Mouse (Mus musculus) kidney, embryonic 14.5 days (tissue): ENCODE results near the gene Mup3. TPM values are rescaled to one million over a fixed set of nuclear protein-coding genes. Genes with fewer than 3 reads are reported as not detected.
"Not testable (repeated sequence)": the region's sequence is repeated elsewhere in the genome, so short reads cannot be mapped to it uniquely, and the experiment has no call there.

Source experiments
- ATAC-seq: fragments of 200-750 bp; cut with Nextera tagmentation; 2 replicates; pipeline ENCODE4 v1.8.0; 2017; ENCODE audit warnings: moderate number of reproducible peaks, mild to moderate bottlenecking, moderate TSS enrichment, moderate library complexity; ENCODE audit not compliant: low FRiP score, low TSS enrichment
- H3K27ac ChIP-seq: fragments of 300-500 bp; sonication (generic); 2 replicates; pipeline ENCODE4 v1.5.1; 2014; ENCODE audit warnings: low read depth, mild to moderate bottlenecking, low read length, moderate library complexity, mixed read lengths
- H3K27me3 ChIP-seq: fragments of 300-500 bp; sonication (generic); 2 replicates; pipeline ENCODE4 v1.6.1; 2014; ENCODE audit warnings: mild to moderate bottlenecking, low read length; ENCODE audit not compliant: control insufficient read depth, insufficient read depth
- H3K36me3 ChIP-seq: fragments of 300-500 bp; sonication (generic); 2 replicates; pipeline ENCODE4 v1.6.1; 2014; ENCODE audit warnings: low read length, mixed read lengths; ENCODE audit not compliant: control insufficient read depth, insufficient read depth
- H3K4me1 ChIP-seq: fragments of 300-500 bp; sonication (generic); 2 replicates; pipeline ENCODE4 v1.6.1; 2014; ENCODE audit warnings: low read length, mixed read lengths; ENCODE audit not compliant: control insufficient read depth, insufficient read depth
- H3K4me2 ChIP-seq: fragments of 300-500 bp; sonication (generic); replicated peaks from 2 replicates; pipeline ENCODE4 v1.6.1; 2014; ENCODE audit warnings: low read depth, mild to moderate bottlenecking, low read length
- H3K4me3 ChIP-seq: fragments of 300-500 bp; sonication (generic); 2 replicates; pipeline ENCODE4 v1.5.1; 2014; ENCODE audit warnings: mild to moderate bottlenecking, low read length
- H3K9ac ChIP-seq: fragments of 300-500 bp; sonication (generic); 2 replicates; pipeline ENCODE4 v1.6.1; 2014; ENCODE audit warnings: low read depth, mild to moderate bottlenecking, low read length, moderate library complexity
- H3K9me3 ChIP-seq: fragments of 300-500 bp; sonication (generic); 2 replicates; pipeline ENCODE4 v1.6.1; 2016; ENCODE audit warnings: low read length; ENCODE audit not compliant: control insufficient read depth
- WGBS: fragments of 180-500 bp; shearing (Covaris S2); extraction: QIAGEN DNeasy Blood & Tissue Kit; methylation state at CpG from one replicate; pipeline ENCODE4 v1.1.7; 2014; 5-methylcytosine and 5-hydroxymethylcytosine counted together
- polyA plus RNA-seq: library from polyadenylated mRNA; unstranded; fragments of >200 nt; fragmentation: Nextera tagmentation; extraction: Ambion mirVana; gene quantifications from 2 replicates; pipeline ENCODE4 v1.2.1, GENCODE M21; 2014

Gene Mup3
- not detected in 2 replicates for polyA plus RNA-seq

DNA sequence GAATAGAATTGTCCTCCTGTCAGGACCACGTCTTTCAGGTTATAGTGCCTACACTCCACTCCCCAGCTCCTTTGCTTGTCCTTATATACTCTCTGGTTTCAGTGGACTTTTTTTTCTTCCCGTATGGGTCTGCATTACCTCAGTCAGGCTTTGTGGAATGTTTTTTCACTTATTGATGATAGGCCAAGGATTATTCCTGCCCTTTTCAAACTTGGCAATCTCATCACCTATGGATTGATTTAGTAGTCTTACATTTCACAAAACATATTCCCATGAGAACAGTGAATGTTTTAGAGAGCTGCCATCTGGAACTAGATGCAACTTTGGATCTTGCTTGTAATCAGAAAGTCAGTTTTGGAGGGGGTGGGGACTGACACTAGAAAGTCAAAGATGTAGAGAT lies at the start of gene Mup3:
Gene Mup3 (minus strand): TSS at position 102 of the 400 bp plus-strand sequence.
- no peaks in the 10 kb centered on the region for H3K27me3 ChIP-seq
- H3K4me2 ChIP-seq, result no peak within 1 kb of the TSS
- no peak for ATAC-seq
- no peak within 1 kb of the TSS for H3K27ac ChIP-seq
- no peak within 1 kb of the TSS for H3K4me3 ChIP-seq
- 79% methylated on average over 2 of the region's 2 CpGs for WGBS
- no peaks in the 10 kb centered on the region for H3K9me3 ChIP-seq
- H3K36me3 ChIP-seq, result no peaks in the 10 kb centered on the region
- no peak within 1 kb of the TSS for H3K9ac ChIP-seq
- no peaks in the 10 kb centered on the region for H3K4me1 ChIP-seq

- Histone ChIP-seq H3K9me3 (peaks cover 23% of the 10 kb centered on the region), H3K27ac (no peak overlapping the region), H3K4me3 (no peak overlapping the region), H3K4me1 (no peaks in the 10 kb centered on the region), H3K4me2 (no peak overlapping the region), H3K27me3 (no peaks in the 10 kb centered on the region), H3K36me3 (no peaks in the 10 kb centered on the region), H3K9ac (no peak overlapping the region)
- no peak for ATAC-seq
- 72% methylated on average over 7 of the region's 7 CpGs for whole genome bisulfite sequencing
Observed at GRCm38 (mm10) chr4:62133706-62134105, 46.6 kb upstream of the Mup3 start.

- ATAC-seq, H3K4me2 ChIP-seq, H3K4me3 ChIP-seq, H3K9ac ChIP-seq, H3K27me3 ChIP-seq, H3K36me3 ChIP-seq, H3K9me3 ChIP-seq, H3K27ac ChIP-seq, H3K4me1 ChIP-seq: not testable (repeated sequence)
- WGBS, result 69% methylated on average over 2 of the region's 2 CpGs
Observed at GRCm38 (mm10) chr4:62103366-62103765, 16.2 kb upstream of the Mup3 start.

DNA sequence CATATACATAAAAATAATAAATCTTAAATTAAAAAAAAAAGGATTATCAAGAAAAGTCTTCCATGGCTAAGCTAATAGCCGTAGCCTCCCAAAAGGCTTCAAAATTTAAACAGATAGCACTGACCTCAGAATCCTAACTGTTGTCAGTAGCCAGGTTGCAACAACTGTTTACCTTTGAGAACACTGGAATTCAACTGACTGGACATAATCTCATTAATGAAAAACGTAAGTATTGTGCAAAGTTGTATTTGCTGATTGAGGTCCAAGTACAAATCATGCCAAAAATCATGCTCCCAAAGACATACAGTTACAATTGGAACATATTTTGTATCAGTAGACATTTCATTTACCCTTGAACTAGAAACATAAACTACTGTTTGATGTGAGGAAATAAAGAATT lies 811 bp upstream of the Mup3 start:
- H3K27me3 ChIP-seq, result no peaks in the 10 kb centered on the region
- H3K4me3 ChIP-seq, result no peak overlapping the region
- H3K9me3 ChIP-seq, result no peaks in the 10 kb centered on the region
- H3K27ac ChIP-seq, result no peak overlapping the region
- WGBS, result 81% methylated on average over 2 of the region's 2 CpGs
- no peaks in the 10 kb centered on the region for H3K4me1 ChIP-seq
- H3K9ac ChIP-seq, result no peak overlapping the region
- no peak for ATAC-seq
- no peak overlapping the region for H3K4me2 ChIP-seq
- H3K36me3 ChIP-seq, result no peaks in the 10 kb centered on the region

- Histone ChIP-seq H3K4me2 (no peak overlapping the region), H3K9ac (no peak overlapping the region), H3K36me3 (no peaks in the 10 kb centered on the region), H3K27me3 (no peaks in the 10 kb centered on the region), H3K4me3 (no peak overlapping the region), H3K27ac (no peak overlapping the region), H3K4me1 (no peaks in the 10 kb centered on the region), H3K9me3 (no peaks in the 10 kb centered on the region)
- ATAC-seq, result no peak
Observed at GRCm38 (mm10) chr4:62082755-62083154, 4.4 kb downstream of the Mup3 start.

GRCm38 (mm10) chr4:62075126-62075525 lies 12.0 kb downstream of the Mup3 start:
- WGBS, result 82% methylated on average over 3 of the region's 3 CpGs
- no peak overlapping the region for H3K27ac ChIP-seq
- no peak overlapping the region for H3K4me3 ChIP-seq
- no peak overlapping the region for H3K4me2 ChIP-seq
- H3K27me3 ChIP-seq, result no peaks in the 10 kb centered on the region
- H3K9ac ChIP-seq, result no peak overlapping the region
- H3K36me3 ChIP-seq, result no peaks in the 10 kb centered on the region
- ATAC-seq, result no peak
- H3K9me3 ChIP-seq, result 0 out of 2 replicates have a peak, but pooled peaks cover 2% of the 10 kb centered on the region
- no peaks in the 10 kb centered on the region for H3K4me1 ChIP-seq

DNA sequence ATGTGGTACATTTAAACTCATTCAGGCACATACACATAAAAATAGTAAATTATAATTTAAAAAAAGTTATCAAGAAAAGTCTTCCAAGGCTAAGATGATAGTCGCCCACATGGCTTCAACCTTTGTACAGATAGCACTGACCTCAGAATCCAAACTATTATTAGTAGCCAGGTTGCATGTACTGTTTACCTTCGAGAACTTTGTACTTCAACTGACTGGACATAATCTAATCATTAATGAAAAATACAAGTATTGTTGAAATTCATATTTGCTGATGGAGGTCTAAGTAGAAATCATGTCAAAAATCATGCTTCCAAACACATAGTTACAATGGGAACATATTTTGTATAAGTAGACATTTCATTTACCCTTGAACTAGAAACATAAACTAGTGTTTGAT lies 32.4 kb downstream of the Mup3 start:
- H3K4me1 ChIP-seq, H3K9ac ChIP-seq, H3K4me2 ChIP-seq, H3K27ac ChIP-seq, H3K27me3 ChIP-seq, H3K36me3 ChIP-seq, ATAC-seq, H3K4me3 ChIP-seq, H3K9me3 ChIP-seq: not testable (repeated sequence)
- 84% methylated on average over 2 of the region's 2 CpGs for WGBS

DNA sequence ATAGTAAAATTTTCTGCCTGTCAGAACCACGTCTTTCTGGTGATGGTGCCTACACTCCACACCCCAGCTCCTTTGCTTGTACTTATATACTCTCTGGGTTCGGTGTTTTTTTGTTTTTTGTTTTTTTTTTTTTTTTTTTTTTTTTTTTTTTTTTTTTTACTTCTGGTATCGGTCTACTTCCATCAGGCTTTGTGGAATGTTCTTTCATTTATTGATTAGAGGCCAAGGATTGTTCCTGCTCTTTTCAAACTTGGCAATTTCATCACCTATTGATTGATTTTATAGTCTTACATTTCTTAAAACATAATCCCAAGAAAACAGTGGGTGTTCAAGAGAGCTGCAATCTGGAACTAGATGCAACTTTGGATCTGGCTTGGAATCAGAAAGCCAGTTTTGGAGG lies 33.1 kb downstream of the Mup3 start, which contains the start of gene Mup20:
Gene Mup20 (minus strand): TSS at position 101 of the 400 bp plus-strand sequence.
- not testable (repeated sequence) for H3K9me3 ChIP-seq, H3K27me3 ChIP-seq, H3K27ac ChIP-seq, H3K4me1 ChIP-seq, H3K9ac ChIP-seq, H3K36me3 ChIP-seq, H3K4me3 ChIP-seq, ATAC-seq, H3K4me2 ChIP-seq
- WGBS, result 93% methylated on average over 2 of the region's 3 CpGs
